Mouse (Mus musculus) intestine, embryonic 16.5 days (tissue): ENCODE measurements around the gene Zbtb17. TPM values are rescaled to one million over a fixed set of nuclear protein-coding genes. Genes with fewer than 3 reads are reported as not detected.
A peak's percentile ranks its signal among the peaks of the same experiment; 100 is the strongest.

Source experiments
- ATAC-seq: fragments of 200-750 bp; cut with Nextera tagmentation; 2 replicates; pipeline ENCODE4 v1.8.0; 2017; ENCODE audit warnings: moderate TSS enrichment, moderate library complexity
- H3K27ac ChIP-seq: fragments of 300-500 bp; sonication (generic); 2 replicates; pipeline ENCODE4 v1.5.1; 2014; ENCODE audit warnings: mild to moderate bottlenecking, low read length
- H3K27me3 ChIP-seq: fragments of 300-500 bp; sonication (generic); replicated peaks from 2 replicates; pipeline ENCODE4 v1.6.1; 2014; ENCODE audit warnings: low read length, control low read depth, mixed read lengths; ENCODE audit not compliant: control insufficient read depth, insufficient read depth
- H3K36me3 ChIP-seq: fragments of 300-500 bp; sonication (generic); 2 replicates; pipeline ENCODE4 v1.6.1; 2014; ENCODE audit warnings: low read length, control low read depth; ENCODE audit not compliant: control insufficient read depth, insufficient read depth
- H3K4me1 ChIP-seq: fragments of 300-500 bp; sonication (generic); 2 replicates; pipeline ENCODE4 v1.6.1; 2014; ENCODE audit warnings: low read length, control low read depth, mixed read lengths; ENCODE audit not compliant: control insufficient read depth, insufficient read depth
- H3K4me2 ChIP-seq: fragments of 300-500 bp; sonication (generic); 2 replicates; pipeline ENCODE4 v1.6.1; 2014; ENCODE audit warnings: low read depth, low read length, control low read depth
- H3K4me3 ChIP-seq: fragments of 300-500 bp; sonication (generic); 2 replicates; pipeline ENCODE4 v1.5.1; 2014; ENCODE audit warnings: mild to moderate bottlenecking, low read length
- H3K9ac ChIP-seq: fragments of 300-500 bp; sonication (generic); 2 replicates; pipeline ENCODE4 v1.6.1; 2014; ENCODE audit warnings: low read depth, low read length
- H3K9me3 ChIP-seq: fragments of 300-500 bp; sonication (generic); 2 replicates; pipeline ENCODE4 v1.6.1; 2016; ENCODE audit warnings: low read length, control low read depth; ENCODE audit not compliant: control insufficient read depth
- WGBS: fragments of 180-500 bp; shearing (Covaris S2); extraction: QIAGEN DNeasy Blood & Tissue Kit; methylation state at CpG from one replicate; pipeline ENCODE4 v1.1.7; 2014; 5-methylcytosine and 5-hydroxymethylcytosine counted together
- polyA plus RNA-seq: library from polyadenylated mRNA; unstranded; fragments of >200 nt; fragmentation: Nextera tagmentation; extraction: Ambion mirVana; gene quantifications from 2 replicates; pipeline ENCODE4 v1.2.1, GENCODE M21; 2015

Gene Zbtb17
- polyA plus RNA-seq, 1 experiment from 2014 or later, result 27.2 TPM

DNA sequence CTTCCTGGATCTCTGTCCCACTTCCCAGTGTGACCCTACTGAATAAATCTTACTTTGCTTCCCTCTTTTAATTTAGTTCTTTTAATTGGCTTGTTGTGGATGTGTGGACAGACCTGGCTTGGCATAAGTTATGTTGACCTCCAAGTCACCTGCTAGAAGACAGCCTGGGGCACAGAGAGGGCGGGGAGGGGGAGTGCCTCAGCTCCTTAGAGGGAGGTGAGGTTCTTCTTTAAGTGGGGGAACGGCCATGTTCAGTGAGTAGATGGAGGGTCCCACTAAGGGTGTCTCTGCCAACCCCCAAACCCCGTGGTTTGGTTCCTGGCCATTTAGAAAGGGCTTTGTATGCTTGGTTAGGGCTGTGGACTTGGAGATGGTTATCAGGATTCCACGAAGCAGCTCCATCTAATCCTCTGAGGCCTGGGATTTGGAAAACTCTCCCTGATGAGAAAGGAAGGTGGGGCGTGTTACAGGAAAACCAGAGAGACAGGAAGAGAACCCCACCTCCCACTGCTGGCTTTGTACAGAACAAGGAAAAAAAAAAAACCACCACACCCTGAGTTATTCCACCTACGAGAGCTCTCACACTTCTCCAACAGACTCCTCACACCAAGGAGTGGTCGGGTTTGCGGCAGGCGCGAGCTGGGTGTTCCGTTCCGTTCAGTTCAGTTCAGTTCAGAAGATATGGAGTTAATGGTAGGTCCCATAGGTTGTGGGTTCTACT is 5.2 kb upstream of the Zbtb17 start:
- Histone ChIP-seq H3K27me3 (no peaks in the 10 kb centered on the region), H3K9me3 (no peaks in the 10 kb centered on the region), H3K9ac (no peak overlapping the region), H3K36me3 (no peaks in the 10 kb centered on the region), H3K4me2 (no peak overlapping the region), H3K27ac (no peak overlapping the region), H3K4me1 (peaks cover 10% of the 10 kb centered on the region; the same call in 1 of the 2 replicates), H3K4me3 (no peak overlapping the region)
- ATAC-seq, result no peak
- 75% methylated on average over 12 of the region's 12 CpGs for WGBS

DNA sequence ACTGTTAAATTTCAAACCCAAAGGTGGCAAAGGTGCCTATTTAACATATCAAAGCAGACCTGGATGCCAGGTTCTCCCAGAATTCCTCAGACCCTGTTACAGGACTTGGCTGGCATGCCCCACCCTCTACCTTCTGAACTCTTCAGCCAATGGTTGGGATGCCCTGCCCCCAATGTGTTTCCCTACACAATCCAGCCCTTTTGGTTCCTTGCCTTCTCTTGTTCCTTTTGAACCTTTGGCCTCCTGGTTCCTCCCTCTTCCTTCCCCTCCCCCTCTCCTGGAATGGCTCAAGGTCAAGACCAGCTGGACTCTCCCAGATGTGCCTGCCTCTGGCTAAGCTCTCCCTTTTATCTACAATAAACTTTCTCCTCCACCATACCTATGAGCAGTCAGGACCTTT is 3.6 kb upstream of the Zbtb17 start:
- H3K4me3 ChIP-seq, result no peak overlapping the region
- ATAC-seq, result no peak
- H3K4me2 ChIP-seq, result no peak overlapping the region
- H3K36me3 ChIP-seq, result no peaks in the 10 kb centered on the region
- H3K4me1 ChIP-seq, result peaks cover 14% of the 10 kb centered on the region
- no peaks in the 10 kb centered on the region for H3K27me3 ChIP-seq
- no peaks in the 10 kb centered on the region for H3K9me3 ChIP-seq
- H3K9ac ChIP-seq, result no peak overlapping the region
- H3K27ac ChIP-seq, result no peak overlapping the region

DNA sequence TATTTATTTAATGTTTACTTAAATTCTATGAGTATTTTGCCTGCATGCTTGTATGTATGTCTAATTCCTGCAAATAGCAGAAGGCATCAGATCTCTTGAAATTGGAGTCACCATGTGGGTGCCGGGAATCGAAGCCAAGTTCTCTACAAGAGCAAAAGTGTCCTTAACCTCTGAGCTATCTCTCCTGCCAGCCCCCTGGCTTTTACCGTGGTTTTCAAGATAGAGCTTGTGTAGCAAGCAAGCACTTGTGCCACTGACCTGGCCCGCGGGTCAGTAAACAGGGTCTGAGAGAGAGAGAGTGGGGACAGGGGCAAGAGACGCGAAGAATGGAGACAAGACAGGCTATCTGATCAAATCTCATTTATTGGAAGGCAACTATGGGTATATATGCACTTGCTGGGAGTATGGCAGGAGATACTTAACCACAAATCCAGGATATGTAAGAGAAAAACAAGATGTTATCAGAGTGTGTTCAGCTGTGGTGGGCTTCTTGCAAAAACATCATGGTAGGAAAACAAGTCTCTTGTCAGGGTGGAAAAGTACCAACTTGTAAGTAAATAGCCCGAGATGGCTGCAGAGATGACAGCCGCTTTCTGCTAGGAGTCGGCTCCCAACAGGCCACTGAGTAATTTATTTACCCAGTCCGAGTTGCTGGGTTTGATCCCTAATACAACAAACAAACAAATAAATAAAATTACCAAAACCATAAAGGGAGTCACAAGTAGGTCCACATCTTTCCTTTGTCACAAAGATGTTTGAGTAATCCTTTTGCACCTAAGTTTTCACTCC is 619 bp upstream of the Zbtb17 start:
- peaks cover 19% of the 10 kb centered on the region for H3K4me1 ChIP-seq
- no peaks in the 10 kb centered on the region for H3K36me3 ChIP-seq
- H3K27ac ChIP-seq, result no peak overlapping the region
- 43% methylated on average over 11 of the region's 11 CpGs for whole genome bisulfite sequencing
- H3K4me3 ChIP-seq, result peak overlapping the region; percentile 97
- no peak; the same call in 1 of the 2 replicates for ATAC-seq
- H3K27me3 ChIP-seq, result no peaks in the 10 kb centered on the region
- H3K9ac ChIP-seq, result peak overlapping the region; percentile 95
- H3K9me3 ChIP-seq, result no peaks in the 10 kb centered on the region
- H3K4me2 ChIP-seq, result peak overlapping the region; percentile 76

GRCm38 (mm10) chr4:141445328-141445720 is 870 bp downstream of the Zbtb17 start:
- H3K4me2 ChIP-seq, result peak overlapping the region; percentile 90
- peak overlapping the region; percentile 97 for H3K4me3 ChIP-seq
- ATAC-seq, result 0 out of 2 replicates have a peak, but pooled peaks have one; percentile 1
- no peaks in the 10 kb centered on the region for H3K36me3 ChIP-seq
- H3K27ac ChIP-seq, result no peak overlapping the region
- H3K4me1 ChIP-seq, result peaks cover 19% of the 10 kb centered on the region
- no peaks in the 10 kb centered on the region for H3K27me3 ChIP-seq
- peak overlapping the region; percentile 95 for H3K9ac ChIP-seq
- WGBS, result 11% methylated on average over 14 of the region's 14 CpGs
- no peaks in the 10 kb centered on the region for H3K9me3 ChIP-seq

- Histone ChIP-seq H3K36me3 (no peaks in the 10 kb centered on the region), H3K4me1 (peaks cover 16% of the 10 kb centered on the region), H3K27ac (no peak overlapping the region), H3K9me3 (no peaks in the 10 kb centered on the region), H3K4me3 (no peak overlapping the region), H3K4me2 (no peak overlapping the region), H3K9ac (no peak overlapping the region), H3K27me3 (no peaks in the 10 kb centered on the region)
- 73% methylated on average over 7 of the region's 7 CpGs for WGBS
- no peak for ATAC-seq
Observed at GRCm38 (mm10) chr4:141446211-141446610, 1.8 kb downstream of the Zbtb17 start.

DNA sequence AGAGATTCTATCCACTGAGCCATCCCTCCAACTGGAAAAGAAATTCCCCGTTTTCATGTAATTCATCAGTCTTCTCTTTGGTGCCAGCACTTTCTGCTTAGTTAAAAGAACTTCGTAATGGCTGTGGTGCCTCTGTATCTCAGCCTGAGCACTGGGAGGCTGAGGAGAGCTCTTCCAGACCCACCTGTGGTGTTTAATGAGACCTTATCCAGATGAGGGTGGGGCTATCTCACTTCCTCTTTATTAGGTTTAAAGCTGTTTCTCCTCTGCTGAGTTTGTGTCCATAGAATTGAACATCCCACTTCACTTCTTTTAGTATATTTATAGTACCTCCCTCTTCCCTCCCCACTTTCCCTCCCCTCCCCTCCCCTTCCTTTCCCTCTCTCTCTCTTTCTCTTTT is 6.8 kb downstream of the Zbtb17 start:
- Histone ChIP-seq H3K9ac (no peak overlapping the region), H3K36me3 (no peaks in the 10 kb centered on the region), H3K27me3 (no peaks in the 10 kb centered on the region), H3K9me3 (no peaks in the 10 kb centered on the region), H3K4me3 (no peak overlapping the region), H3K27ac (no peak overlapping the region), H3K4me2 (no peak overlapping the region), H3K4me1 (peaks cover 5% of the 10 kb centered on the region; the same call in 1 of the 2 replicates)
- 89% methylated on average over 2 of the region's 2 CpGs for WGBS
- ATAC-seq, result no peak

GRCm38 (mm10) chr4:141451916-141452450 is 7.5 kb downstream of the Zbtb17 start:
- ATAC-seq, result no peak
- no peaks in the 10 kb centered on the region for H3K36me3 ChIP-seq
- no peak overlapping the region for H3K27ac ChIP-seq
- no peaks in the 10 kb centered on the region for H3K9me3 ChIP-seq
- no peak overlapping the region for H3K9ac ChIP-seq
- no peaks in the 10 kb centered on the region; the same call in 1 of the 2 replicates for H3K4me1 ChIP-seq
- H3K27me3 ChIP-seq, result no peaks in the 10 kb centered on the region
- H3K4me3 ChIP-seq, result no peak overlapping the region
- WGBS, result 92% methylated on average over 9 of the region's 9 CpGs
- no peak overlapping the region for H3K4me2 ChIP-seq

GRCm38 (mm10) chr4:141454581-141455350 is 10.3 kb downstream of the Zbtb17 start:
- H3K27ac ChIP-seq, result no peak overlapping the region
- H3K4me3 ChIP-seq, result no peak overlapping the region
- no peak overlapping the region for H3K4me2 ChIP-seq
- no peaks in the 10 kb centered on the region for H3K36me3 ChIP-seq
- no peaks in the 10 kb centered on the region for H3K9me3 ChIP-seq
- no peaks in the 10 kb centered on the region for H3K27me3 ChIP-seq
- H3K4me1 ChIP-seq, result peaks cover 5% of the 10 kb centered on the region; the same call in 1 of the 2 replicates
- no peak for ATAC-seq
- WGBS, result 75% methylated on average over 14 of the region's 14 CpGs
- H3K9ac ChIP-seq, result no peak overlapping the region

GRCm38 (mm10) chr4:141455526-141455925 is 11.1 kb downstream of the Zbtb17 start:
- Histone ChIP-seq H3K4me1 (peaks cover 5% of the 10 kb centered on the region; the same call in 1 of the 2 replicates), H3K27ac (no peak overlapping the region), H3K4me3 (no peak overlapping the region), H3K4me2 (no peak overlapping the region), H3K36me3 (no peaks in the 10 kb centered on the region), H3K9me3 (no peaks in the 10 kb centered on the region), H3K27me3 (no peaks in the 10 kb centered on the region), H3K9ac (no peak overlapping the region)
- no peak for ATAC-seq
- WGBS, result 66% methylated on average over 4 of the region's 4 CpGs
